Mouse (Mus musculus): ENCODE results near the gene Phf12.

Gene Phf12

DNA sequence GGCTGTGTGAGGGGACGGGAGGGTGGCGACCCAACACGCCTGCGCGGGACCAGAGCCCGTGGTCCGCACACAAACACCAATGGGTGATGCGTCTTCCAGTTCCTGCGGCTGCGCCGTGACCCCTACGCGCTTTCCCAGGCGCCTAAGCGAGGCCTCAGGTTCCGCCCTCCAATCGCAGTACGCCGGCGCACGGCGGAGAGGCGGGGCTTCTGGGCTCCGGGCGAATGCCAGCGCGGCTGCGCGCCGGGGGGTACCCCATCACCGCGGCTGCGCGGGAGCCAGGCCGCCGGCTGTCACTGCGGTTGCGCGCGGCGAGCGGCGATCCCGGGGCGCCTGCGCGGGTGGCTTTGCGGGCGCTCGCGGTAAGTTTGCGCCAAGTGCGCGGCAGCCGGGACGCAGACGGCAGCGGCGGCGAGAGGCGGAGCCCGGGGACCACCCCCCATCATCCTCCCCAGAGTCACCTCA, at the start of gene Phf12:
Phf12 (plus strand) TSS at position 314 of the 465 bp plus-strand sequence.
- H3K36me3 ChIP-seq (ENCODE audit: control insufficient read depth, insufficient read depth, low read length, poor library complexity, severe bottlenecking), result no peaks in the 10 kb centered on the region; the same call in 1 of the 2 replicates
- no peaks in the 10 kb centered on the region for H3K27me3 ChIP-seq (ENCODE audit: control insufficient read depth, insufficient read depth, low read length, poor library complexity, severe bottlenecking)
- peak; percentile 100 for DNase-seq (ENCODE audit: low read depth, low spot score)

GRCm38 (mm10) chr11:77934111-77934521, 48.4 kb upstream of the Phf12 start:
- Histone ChIP-seq H3K27me3 (ENCODE audit: control insufficient read depth, insufficient read depth, low read length, poor library complexity, severe bottlenecking) (peaks cover 4% of the 10 kb centered on the region), H3K36me3 (ENCODE audit: control insufficient read depth, insufficient read depth, low read length, poor library complexity, severe bottlenecking) (no peaks in the 10 kb centered on the region)
- DNase-seq (ENCODE audit: low read depth, low spot score), result no peak

GRCm38 (mm10) chr11:77934568-77935311, 47.8 kb upstream of the Phf12 start:
- no peak for DNase-seq (ENCODE audit: low read depth, low spot score)
- Histone ChIP-seq H3K36me3 (ENCODE audit: control insufficient read depth, insufficient read depth, low read length, poor library complexity, severe bottlenecking) (no peaks in the 10 kb centered on the region), H3K27me3 (ENCODE audit: control insufficient read depth, insufficient read depth, low read length, poor library complexity, severe bottlenecking) (peaks cover 4% of the 10 kb centered on the region)

- Histone ChIP-seq H3K36me3 (ENCODE audit: control insufficient read depth, insufficient read depth, low read length, poor library complexity, severe bottlenecking) (no peaks in the 10 kb centered on the region), H3K27me3 (ENCODE audit: control insufficient read depth, insufficient read depth, low read length, poor library complexity, severe bottlenecking) (peaks cover 4% of the 10 kb centered on the region; the same call in 1 of the 2 replicates)
- DNase-seq (ENCODE audit: low read depth, low spot score), result no peak
Observed at GRCm38 (mm10) chr11:77936846-77937245, 45.7 kb upstream of the Phf12 start.

GRCm38 (mm10) chr11:77937649-77938410, 44.7 kb upstream of the Phf12 start:
- Histone ChIP-seq H3K36me3 (ENCODE audit: control insufficient read depth, insufficient read depth, low read length, poor library complexity, severe bottlenecking) (no peaks in the 10 kb centered on the region), H3K27me3 (ENCODE audit: control insufficient read depth, insufficient read depth, low read length, poor library complexity, severe bottlenecking) (peaks cover 4% of the 10 kb centered on the region; the same call in 1 of the 2 replicates)
- no peak for DNase-seq (ENCODE audit: low read depth, low spot score)

DNA sequence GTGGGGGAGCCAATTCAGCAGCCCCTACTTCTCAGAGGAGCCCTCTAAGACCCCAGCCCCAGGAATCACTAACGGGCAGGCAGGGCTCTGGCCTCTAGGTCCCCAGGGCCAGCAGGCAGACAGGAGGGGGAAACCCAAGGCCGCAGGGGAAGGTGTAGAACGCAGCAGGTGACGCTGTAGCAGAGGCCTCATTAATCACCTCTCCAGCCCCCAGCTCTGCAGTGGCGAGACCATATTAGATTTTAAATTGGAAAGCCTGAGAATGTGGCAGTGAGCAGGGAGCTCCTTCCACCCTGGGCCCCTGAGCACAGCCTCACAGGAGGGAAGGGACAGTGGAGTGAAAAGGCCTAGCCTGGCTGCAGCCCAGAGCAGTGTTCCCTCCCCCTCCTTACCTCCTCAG, 40.3 kb upstream of the Phf12 start:
- Histone ChIP-seq H3K27me3 (ENCODE audit: control insufficient read depth, insufficient read depth, low read length, poor library complexity, severe bottlenecking) (no peaks in the 10 kb centered on the region; the same call in 1 of the 2 replicates), H3K36me3 (ENCODE audit: control insufficient read depth, insufficient read depth, low read length, poor library complexity, severe bottlenecking) (no peaks in the 10 kb centered on the region)
- no peak for DNase-seq (ENCODE audit: low read depth, low spot score)

- no peak for DNase-seq (ENCODE audit: low read depth, low spot score)
- Histone ChIP-seq H3K27me3 (ENCODE audit: control insufficient read depth, insufficient read depth, low read length, poor library complexity, severe bottlenecking) (no peaks in the 10 kb centered on the region), H3K36me3 (ENCODE audit: control insufficient read depth, insufficient read depth, low read length, poor library complexity, severe bottlenecking) (no peaks in the 10 kb centered on the region)
Observed at GRCm38 (mm10) chr11:77947860-77948259, 34.7 kb upstream of the Phf12 start.

GRCm38 (mm10) chr11:77950125-77950685, 32.3 kb upstream of the Phf12 start:
- H3K36me3 ChIP-seq (ENCODE audit: control insufficient read depth, insufficient read depth, low read length, poor library complexity, severe bottlenecking), result no peaks in the 10 kb centered on the region
- no peak for DNase-seq (ENCODE audit: low read depth, low spot score)
- no peaks in the 10 kb centered on the region for H3K27me3 ChIP-seq (ENCODE audit: control insufficient read depth, insufficient read depth, low read length, poor library complexity, severe bottlenecking)

DNA sequence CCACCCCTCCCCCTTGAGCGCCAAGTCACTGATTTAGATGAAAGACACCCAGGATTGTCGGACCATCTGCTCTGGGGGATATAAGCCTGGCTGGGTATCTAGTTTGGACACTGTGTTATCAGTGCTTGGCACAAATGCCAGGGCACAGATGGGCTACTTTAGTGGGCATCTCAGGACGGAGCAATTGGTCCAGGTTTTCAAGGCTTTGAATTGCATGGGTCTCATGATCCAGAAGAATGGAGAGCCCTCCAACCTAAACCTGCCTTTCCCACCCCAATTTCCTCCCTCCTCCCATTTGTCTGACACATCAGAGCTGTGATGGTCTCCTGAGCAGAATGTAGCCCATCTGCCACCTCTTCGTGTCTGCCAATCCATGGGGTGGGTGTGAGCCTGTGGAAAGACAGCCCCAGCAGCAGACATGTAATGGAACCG, 31.7 kb upstream of the Phf12 start:
- DNase-seq (ENCODE audit: low read depth, low spot score), result no peak
- H3K36me3 ChIP-seq (ENCODE audit: control insufficient read depth, insufficient read depth, low read length, poor library complexity, severe bottlenecking), result no peaks in the 10 kb centered on the region
- H3K27me3 ChIP-seq (ENCODE audit: control insufficient read depth, insufficient read depth, low read length, poor library complexity, severe bottlenecking), result no peaks in the 10 kb centered on the region

GRCm38 (mm10) chr11:77953671-77954070, 28.9 kb upstream of the Phf12 start:
- Histone ChIP-seq H3K27me3 (ENCODE audit: control insufficient read depth, insufficient read depth, low read length, poor library complexity, severe bottlenecking) (no peaks in the 10 kb centered on the region), H3K36me3 (ENCODE audit: control insufficient read depth, insufficient read depth, low read length, poor library complexity, severe bottlenecking) (no peaks in the 10 kb centered on the region)
- peak; percentile 45 for DNase-seq (ENCODE audit: low read depth, low spot score)

DNA sequence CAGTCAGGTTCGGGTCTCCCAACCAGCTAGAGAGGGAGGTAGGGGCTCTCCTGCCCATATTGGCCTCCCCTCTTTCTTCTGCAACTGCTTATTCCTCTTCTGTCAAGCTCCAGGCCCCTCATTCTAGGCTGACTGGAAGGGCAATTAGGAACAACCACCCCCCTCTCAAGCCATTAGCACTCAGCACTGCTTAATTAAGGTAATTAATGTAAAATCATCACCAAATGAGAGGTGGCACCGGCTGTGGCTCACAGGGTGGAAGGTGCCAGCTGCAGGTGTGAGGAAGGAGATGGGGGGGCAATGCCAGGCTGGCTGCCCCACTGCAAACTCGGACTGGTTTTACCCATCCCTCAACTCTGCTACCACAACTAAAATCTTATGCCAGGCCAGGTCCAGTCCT, 26.1 kb upstream of the Phf12 start:
- no peak for DNase-seq (ENCODE audit: low read depth, low spot score)
- Histone ChIP-seq H3K27me3 (ENCODE audit: control insufficient read depth, insufficient read depth, low read length, poor library complexity, severe bottlenecking) (no peaks in the 10 kb centered on the region), H3K36me3 (ENCODE audit: control insufficient read depth, insufficient read depth, low read length, poor library complexity, severe bottlenecking) (no peaks in the 10 kb centered on the region)

DNA sequence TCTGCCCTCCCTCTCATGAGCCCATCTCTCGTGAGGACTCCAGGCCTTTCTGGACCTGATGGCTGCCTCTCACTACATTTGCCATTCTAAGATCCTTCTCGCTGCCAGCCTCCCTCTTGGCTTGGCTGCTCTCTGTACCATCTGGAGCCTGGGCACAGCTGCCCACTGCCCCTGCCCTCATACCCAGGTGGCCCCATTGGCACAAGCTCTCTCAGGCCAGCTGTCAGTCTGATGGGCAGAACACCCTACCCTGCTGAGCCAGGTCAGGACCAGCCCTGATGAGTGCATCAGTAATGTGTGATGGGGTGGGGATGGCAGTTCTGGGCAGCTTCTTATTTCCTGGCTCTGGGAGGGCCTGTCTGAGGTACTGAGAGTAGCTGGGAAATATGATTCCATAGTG, 24.3 kb upstream of the Phf12 start:
- no peak for DNase-seq (ENCODE audit: low read depth, low spot score)
- Histone ChIP-seq H3K36me3 (ENCODE audit: control insufficient read depth, insufficient read depth, low read length, poor library complexity, severe bottlenecking) (no peaks in the 10 kb centered on the region), H3K27me3 (ENCODE audit: control insufficient read depth, insufficient read depth, low read length, poor library complexity, severe bottlenecking) (no peaks in the 10 kb centered on the region)

GRCm38 (mm10) chr11:77958932-77959331, 23.6 kb upstream of the Phf12 start:
- no peaks in the 10 kb centered on the region for H3K27me3 ChIP-seq (ENCODE audit: control insufficient read depth, insufficient read depth, low read length, poor library complexity, severe bottlenecking)
- no peak for DNase-seq (ENCODE audit: low read depth, low spot score)
- H3K36me3 ChIP-seq (ENCODE audit: control insufficient read depth, insufficient read depth, low read length, poor library complexity, severe bottlenecking), result no peaks in the 10 kb centered on the region

DNA sequence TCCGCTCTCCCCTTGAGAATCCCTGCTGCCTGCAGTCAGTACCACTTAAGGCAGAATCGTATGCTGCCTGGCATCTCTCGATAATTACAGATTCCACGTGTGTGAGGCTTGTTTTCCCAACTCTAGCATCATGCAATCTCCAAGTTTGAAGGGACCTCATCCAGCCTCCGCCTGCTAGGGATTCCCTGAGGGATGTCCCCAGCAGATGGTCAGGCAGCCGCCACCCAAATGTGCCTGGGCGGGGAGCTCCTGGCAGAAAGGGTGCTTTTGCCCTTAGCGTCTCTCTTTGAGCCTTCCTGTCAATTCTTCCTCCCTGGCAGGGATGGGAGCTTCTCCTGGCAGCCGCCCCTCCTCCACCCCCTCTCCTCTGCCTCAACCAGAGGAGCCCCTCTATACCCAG, 22.4 kb upstream of the Phf12 start:
- H3K27me3 ChIP-seq (ENCODE audit: control insufficient read depth, insufficient read depth, low read length, poor library complexity, severe bottlenecking), result no peaks in the 10 kb centered on the region
- DNase-seq (ENCODE audit: low read depth, low spot score), result no peak
- H3K36me3 ChIP-seq (ENCODE audit: control insufficient read depth, insufficient read depth, low read length, poor library complexity, severe bottlenecking), result no peaks in the 10 kb centered on the region

DNA sequence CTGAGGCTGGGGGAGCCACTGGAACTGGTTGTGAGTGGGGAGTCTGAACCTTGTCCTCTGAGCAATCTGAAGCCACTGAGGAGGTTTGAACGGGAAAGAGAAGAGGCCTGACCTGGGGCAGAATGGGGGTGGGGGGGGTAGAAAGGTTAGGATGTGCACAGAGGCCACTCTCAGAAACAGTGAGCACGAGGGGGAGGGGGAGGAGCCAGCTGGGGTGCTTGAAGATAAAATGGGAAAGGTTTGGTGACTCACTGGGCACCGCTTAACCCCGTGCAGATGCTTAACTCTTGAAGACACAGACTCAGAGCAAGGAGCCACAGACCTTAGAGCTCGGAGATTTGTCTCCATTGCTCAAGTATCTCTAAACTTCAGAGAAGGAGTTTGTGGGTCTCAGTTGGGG, 21.7 kb upstream of the Phf12 start:
- no peaks in the 10 kb centered on the region for H3K36me3 ChIP-seq (ENCODE audit: control insufficient read depth, insufficient read depth, low read length, poor library complexity, severe bottlenecking)
- no peaks in the 10 kb centered on the region for H3K27me3 ChIP-seq (ENCODE audit: control insufficient read depth, insufficient read depth, low read length, poor library complexity, severe bottlenecking)
- DNase-seq (ENCODE audit: low read depth, low spot score), result no peak
